Mouse (Mus musculus) cerebellum, adult 2 months (tissue): Measurements from ENCODE around the gene Prokr1.

ENCODE experiments used
- CTCF ChIP-seq: fragments of 200-500 bp; IDR thresholded peaks from 2 replicates; pipeline ENCODE4 v1.5.1; 2011; ENCODE audit warnings: low read depth, mild to moderate bottlenecking, control low read depth, low read length, moderate library complexity, borderline replicate concordance; ENCODE audit not compliant: insufficient read depth
- POLR2A ChIP-seq: fragments of 200-500 bp; IDR thresholded peaks from 2 replicates; pipeline ENCODE4 v1.6.1; 2011; ENCODE audit warnings: low read length, control low read depth, borderline replicate concordance; ENCODE audit not compliant: insufficient read depth

- no peak for TF ChIP-seq CTCF
- no peak for TF ChIP-seq POLR2A
Measured at GRCm38 (mm10) chr6:87531456-87532015, 59.0 kb downstream of the Prokr1 start.
